Comparison of ENCODE assay signal across 10 mouse cellular contexts in the genomic region with DNA sequence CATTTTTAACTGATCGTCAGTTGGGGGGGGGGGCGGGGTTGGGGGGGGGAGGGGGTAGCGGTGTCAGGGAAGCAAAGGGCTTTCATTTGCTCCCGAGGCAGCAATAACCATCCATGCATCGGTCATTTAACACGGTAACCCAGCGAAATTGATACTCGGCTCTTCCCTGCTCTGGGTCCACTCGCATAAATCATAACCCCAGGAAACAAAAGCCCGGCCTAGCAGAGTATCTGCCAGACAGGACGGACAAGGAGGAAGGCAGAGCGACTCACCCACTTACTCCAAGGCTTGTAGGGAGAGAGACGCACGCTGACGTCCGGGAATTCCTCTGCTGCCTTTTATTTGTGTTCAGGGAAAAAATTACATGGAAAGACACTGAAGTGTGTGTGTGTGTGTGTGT.
A peak's percentile ranks its signal among the peaks of the same experiment; 100 is the strongest.
DNase-seq lines count a peak whose midpoint lies in the region; ATAC-seq and TF ChIP-seq lines count a peak whose summit lies in the region.
"Had no signal": no experiment of that assay in that cellular context is flagged by ENCODE, and none has a peak within 500 bp of the region (broad histone marks: within the 10 kb centered on the region; RNA-seq: fewer than 3 reads in every experiment).

No protein-coding gene starts in this region.

- peak overlapping the region; percentile 35 for H3K9ac ChIP-seq in hindbrain, embryonic 16.5 days (ENCODE audit: low read depth, low read length)

- TF ChIP-seq POLR2A in brain, embryonic 14.5 days (IDR thresholded peaks at IDR 0.05; ENCODE audit: borderline replicate concordance, extremely low read depth, insufficient read depth, insufficient read length, poor library complexity, severe bottlenecking) = no peak
- TF ChIP-seq POLR2A in thymus, adult 2 months (IDR thresholded peaks at IDR 0.05; ENCODE audit: control insufficient read depth, extremely low read depth, insufficient read depth, low read length, poor library complexity) = no peak

- H3K36me3 ChIP-seq in hindbrain, embryonic 16.5 days (ENCODE audit: control insufficient read depth, insufficient read depth, low read length) = no peaks in the 10 kb centered on the region
- no peaks in the 10 kb centered on the region for H3K36me3 ChIP-seq in thymus, adult 2 months (ENCODE audit: control insufficient read depth, insufficient read depth, low read length)

- H3K4me2 ChIP-seq in hindbrain, embryonic 16.5 days (ENCODE audit: low read length) = peak overlapping the region; percentile 50

- no peak for ATAC-seq in hindbrain, embryonic 16.5 days

- no peaks in the 10 kb centered on the region for H3K9me3 ChIP-seq in hindbrain, embryonic 16.5 days (ENCODE audit: control insufficient read depth, low read length)

- H3K4me1 ChIP-seq in hindbrain, embryonic 16.5 days (ENCODE audit: control insufficient read depth, insufficient read depth, low read depth, low read length) = peaks cover 18% of the 10 kb centered on the region
- H3K4me1 ChIP-seq in thymus, adult 2 months (replicated peaks; ENCODE audit: control insufficient read depth, insufficient read depth, low read length) = no peaks in the 10 kb centered on the region

- TF ChIP-seq CTCF in brain, embryonic 14.5 days (IDR thresholded peaks at IDR 0.05; ENCODE audit: borderline replicate concordance, extremely low read depth, insufficient read depth, insufficient read length) = no peak
- no peak for TF ChIP-seq CTCF in thymus, adult 2 months (IDR thresholded peaks at IDR 0.05; ENCODE audit: borderline replicate concordance, control insufficient read depth, extremely low read depth, insufficient read depth, low read length, poor library complexity)

- WGBS in hindbrain, embryonic 16.5 days = 16% methylated on average over 16 of the region's 16 CpGs
- 80% methylated on average over 16 of the region's 16 CpGs for WGBS in thymus, adult 2 months

- H3K27ac ChIP-seq in hindbrain, embryonic 16.5 days (ENCODE audit: low read depth, low read length) = no peak overlapping the region
- no peak overlapping the region for H3K27ac ChIP-seq in thymus, adult 2 months (ENCODE audit: control insufficient read depth, insufficient read depth, low read length)
- H3K27ac ChIP-seq: macrophage had no signal

- H3K4me3 ChIP-seq in hindbrain, embryonic 16.5 days (ENCODE audit: low read length) = peak overlapping the region; percentile 21; the same call in 1 of the 2 replicates
- no peak overlapping the region for H3K4me3 ChIP-seq in thymus, adult 2 months (ENCODE audit: control insufficient read depth, insufficient read depth, low read length)

- DNase-seq in heart, adult 11 months = peak; percentile 79
- DNase-seq in heart, postnatal 25 days (ENCODE audit: low spot score) = no peak
- DNase-seq in brain, embryonic 14.5 days (ENCODE audit: low read depth) = peak; percentile 35
- DNase-seq in mesoderm, embryonic 11.5 days (ENCODE audit: low read depth, low spot score) = peak; percentile 75
- DNase-seq in cerebellum, adult 9-11 months = no peak
- DNase-seq in thymus, adult 2 months = no peak
- no peak for DNase-seq in spleen, adult 12 weeks (ENCODE audit: low spot score)

- H3K27me3 ChIP-seq in hindbrain, embryonic 16.5 days (replicated peaks; ENCODE audit: control insufficient read depth, insufficient read depth, low read length) = no peaks in the 10 kb centered on the region
- no peaks in the 10 kb centered on the region for H3K27me3 ChIP-seq in thymus, adult 2 months (ENCODE audit: control insufficient read depth, insufficient read depth, low read length)
- H3K27me3 ChIP-seq: CH12.LX had no signal

- intact Hi-C loops in heart, postnatal 25 days (cut with DNase I) = loop anchor here (5.0 kb wide), 1 partner anchor 57 kb away; no protein-coding TSS in a partner anchor

Comparison
In these comparisons a context has a peak if more than half of its experiments do, and no peak if none do; other contexts are left out.
1. DNase-seq: peak in heart, adult 11 months (single experiment), brain, embryonic 14.5 days (single experiment) and mesoderm, embryonic 11.5 days (single experiment); none in heart, postnatal 25 days (single experiment), cerebellum, adult 9-11 months (single experiment), thymus, adult 2 months (single experiment) and spleen, adult 12 weeks (single experiment).